Mouse (Mus musculus): ENCODE results near the gene Rnf151.
"Not testable (repeated sequence)": the region's sequence is repeated elsewhere in the genome, so short reads cannot be mapped to it uniquely, and the experiment has no call there.

Gene Rnf151

GRCm38 (mm10) chr17:24732233-24732935 is 14.5 kb upstream of the Rnf151 start:
- DNase-seq (ENCODE audit: low read depth, low spot score), result no peak

- no peak for DNase-seq (ENCODE audit: low read depth, low spot score)
Measured at GRCm38 (mm10) chr17:24730787-24731186, 12.9 kb upstream of the Rnf151 start.

DNA sequence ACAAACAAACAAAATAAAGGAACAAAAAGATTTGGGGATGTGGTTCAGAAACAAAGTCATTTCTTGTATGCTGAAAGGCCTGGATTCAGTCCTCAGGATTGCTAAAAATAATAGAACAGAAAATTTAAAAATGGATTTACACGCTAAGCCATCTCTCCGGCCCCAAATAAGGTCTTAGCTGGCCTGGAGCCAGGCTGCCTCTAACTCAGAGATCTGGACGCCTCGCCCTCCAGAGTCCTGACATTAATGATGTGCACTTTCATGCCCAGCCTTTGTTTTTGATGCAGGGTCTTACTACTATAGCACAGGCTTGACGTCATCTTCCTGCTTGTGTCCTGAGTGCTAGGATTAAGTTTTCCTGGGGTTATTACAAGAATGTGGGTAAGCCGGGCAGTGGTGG is 11.2 kb upstream of the Rnf151 start:
- no peak for DNase-seq (ENCODE audit: low read depth, low spot score)

GRCm38 (mm10) chr17:24728184-24728583 is 10.3 kb upstream of the Rnf151 start:
- DNase-seq (ENCODE audit: low read depth, low spot score), result no peak

DNA sequence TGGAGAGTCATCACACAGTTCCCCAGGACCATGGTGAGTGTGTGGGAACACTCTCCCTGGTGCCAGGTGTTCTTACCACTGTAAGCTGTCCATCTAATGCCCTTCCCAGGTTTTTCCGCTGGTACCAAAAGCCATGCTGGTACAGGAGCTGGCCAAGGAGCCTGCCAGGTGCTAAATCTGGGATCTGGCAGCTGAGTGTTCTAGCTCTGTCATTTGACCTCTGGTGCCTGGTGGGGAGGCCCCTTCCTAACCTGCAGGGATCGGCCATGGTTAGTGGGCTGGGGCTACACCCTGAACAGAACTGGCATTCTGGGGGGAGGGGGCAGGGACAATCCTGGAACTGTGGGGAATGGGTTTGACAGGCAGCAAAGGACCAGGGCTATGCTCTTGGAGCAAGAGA is 9.8 kb upstream of the Rnf151 start, which contains the start of gene Rpl3l:
Gene Rpl3l, plus strand, starts transcription at position 203 of the 400 bp plus-strand sequence.
- DNase-seq (ENCODE audit: low read depth, low spot score), result no peak

DNA sequence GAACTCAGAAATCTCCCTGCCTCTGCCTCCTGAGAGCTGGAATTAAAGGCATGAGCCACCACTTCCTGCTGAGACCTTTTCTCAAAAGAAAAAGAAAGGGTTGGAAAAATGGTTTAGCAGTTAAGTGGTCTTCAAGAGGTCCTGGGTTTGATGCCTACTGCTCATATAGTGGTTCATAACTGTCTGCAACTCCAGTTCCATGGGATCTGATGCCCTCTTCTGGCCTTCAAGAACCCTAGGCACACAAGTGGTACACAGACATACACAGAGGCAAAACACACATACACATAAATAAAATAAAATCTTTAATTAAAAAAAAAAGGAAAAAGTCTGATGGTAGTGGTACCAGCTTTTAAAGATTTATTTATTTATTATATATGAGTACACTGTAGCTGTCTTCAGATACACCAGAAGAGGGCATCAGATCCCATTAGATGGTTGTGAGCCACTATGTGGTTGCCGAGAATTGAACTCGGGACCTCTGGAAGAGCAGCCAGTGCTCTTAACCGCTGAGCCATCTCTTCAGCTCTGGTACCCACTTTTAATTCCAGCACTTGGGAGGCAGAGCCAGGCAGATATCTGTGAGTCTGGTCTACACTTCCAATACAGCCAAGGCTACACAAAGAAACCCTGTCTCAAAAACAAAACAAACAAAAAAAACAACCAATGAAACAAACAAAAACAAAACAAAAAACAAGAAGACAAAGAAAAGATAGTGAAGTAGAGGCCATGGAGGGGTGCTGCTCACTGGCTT is 8.0 kb upstream of the Rnf151 start:
- no peak for DNase-seq (ENCODE audit: low read depth, low spot score)

- peak; percentile 92 for DNase-seq (ENCODE audit: low read depth, low spot score)
Measured at GRCm38 (mm10) chr17:24724184-24724583, 6.3 kb upstream of the Rnf151 start, which contains the start of gene Ndufb10. Ndufb10 (minus strand) TSS chr17:24724478.

GRCm38 (mm10) chr17:24723881-24724180 is 6.0 kb upstream of the Rnf151 start:
- DNase-seq (ENCODE audit: low read depth, low spot score), result no peak

- DNase-seq (ENCODE audit: low read depth, low spot score), result no peak
Measured at GRCm38 (mm10) chr17:24723122-24723880, 5.4 kb upstream of the Rnf151 start.

- DNase-seq (ENCODE audit: low read depth, low spot score), result no peak
Measured at GRCm38 (mm10) chr17:24722220-24722924, 4.5 kb upstream of the Rnf151 start.

- DNase-seq (ENCODE audit: low read depth, low spot score), result not testable (repeated sequence)
Measured at GRCm38 (mm10) chr17:24721383-24721955, 3.6 kb upstream of the Rnf151 start.

- not testable (repeated sequence) for DNase-seq (ENCODE audit: low read depth, low spot score)
Measured at GRCm38 (mm10) chr17:24720616-24721015, 2.8 kb upstream of the Rnf151 start.

- peak; percentile 97 for DNase-seq (ENCODE audit: low read depth, low spot score)
Measured at GRCm38 (mm10) chr17:24719494-24720222, 1.8 kb upstream of the Rnf151 start.

- not testable (repeated sequence) for DNase-seq (ENCODE audit: low read depth, low spot score)
Measured at GRCm38 (mm10) chr17:24718938-24719337, 1.1 kb upstream of the Rnf151 start.

DNA sequence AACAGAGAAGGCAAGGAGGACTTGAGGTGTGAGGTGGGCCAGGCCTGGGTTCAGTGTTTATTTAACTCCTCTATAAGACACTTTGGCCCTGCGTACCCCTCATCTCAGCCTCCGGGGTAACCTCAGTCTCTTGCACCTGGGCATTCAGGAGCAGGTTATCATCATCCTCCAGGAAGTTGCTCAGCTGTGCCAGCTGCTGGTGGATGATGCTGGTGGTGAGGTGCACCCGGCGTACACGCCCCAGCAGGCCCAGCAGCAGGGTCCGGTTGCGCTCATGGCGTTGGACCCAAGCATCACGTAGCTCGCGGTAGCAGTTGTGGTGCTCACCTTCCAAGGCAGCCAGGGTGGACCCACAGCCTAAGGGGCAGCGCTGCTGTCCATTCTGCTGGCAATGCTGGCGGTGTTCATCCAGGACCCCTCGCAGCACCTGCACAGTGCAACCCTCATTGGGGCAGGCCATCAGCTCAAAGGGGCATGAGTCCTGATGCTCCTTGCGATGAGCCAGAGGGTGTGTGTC is 1.6 kb downstream of the Rnf151 start:
- no peak for DNase-seq (ENCODE audit: low read depth, low spot score)

- DNase-seq (ENCODE audit: low read depth, low spot score), result no peak
Measured at GRCm38 (mm10) chr17:24715556-24715955, 2.3 kb downstream of the Rnf151 start.

DNA sequence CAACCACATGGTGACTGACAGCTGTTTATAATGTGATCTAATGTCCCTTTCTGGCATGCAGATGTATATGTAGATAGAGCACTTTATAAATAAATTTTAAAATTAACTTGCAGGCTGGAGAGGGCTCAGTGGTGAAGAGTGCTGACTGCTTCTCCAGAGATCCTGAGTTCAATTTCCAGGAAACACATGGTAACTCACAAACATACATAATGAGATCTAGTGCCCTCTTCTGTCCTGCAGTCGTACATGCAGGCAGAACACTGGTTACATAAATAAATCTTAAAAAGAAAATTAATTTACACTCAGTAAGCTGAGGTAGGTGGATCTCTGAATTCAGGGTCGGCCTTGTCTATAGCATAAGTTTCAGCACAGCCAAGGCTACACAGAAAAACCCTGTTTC is 9.2 kb downstream of the Rnf151 start:
- no peak for DNase-seq (ENCODE audit: low read depth, low spot score)

DNA sequence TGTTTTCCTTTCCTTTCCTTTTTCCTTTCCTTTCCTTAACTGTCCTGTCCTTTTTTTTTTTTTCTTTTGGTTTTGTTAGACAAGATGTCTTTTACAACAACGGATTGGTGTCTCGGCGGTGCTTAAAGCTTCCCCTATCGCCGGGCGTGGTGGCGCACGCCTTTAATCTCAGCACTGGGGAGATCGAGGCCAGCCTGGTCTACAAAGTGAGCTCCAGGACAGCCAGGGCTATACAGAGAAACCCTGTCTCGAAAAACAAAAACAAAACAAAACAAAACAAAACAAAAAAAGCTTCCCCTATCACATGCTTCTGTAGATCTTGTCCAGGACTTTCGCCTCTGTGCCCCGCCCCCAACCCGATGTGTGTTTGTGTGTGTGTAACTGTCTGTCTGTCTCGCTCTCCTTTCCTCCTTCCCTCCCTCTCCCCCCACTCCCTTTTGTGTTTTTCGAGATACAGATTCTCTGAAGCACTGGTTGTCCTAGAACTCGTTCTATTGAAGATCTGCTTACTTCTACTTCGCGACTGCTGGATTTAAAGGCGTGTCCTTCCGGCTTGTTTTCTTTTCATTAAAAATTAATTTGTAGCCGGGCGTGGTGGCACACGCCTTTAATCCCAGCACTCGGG is 9.9 kb downstream of the Rnf151 start:
- DNase-seq (ENCODE audit: low read depth, low spot score), result no peak

- DNase-seq (ENCODE audit: low read depth, low spot score), result peak; percentile 90
Measured at GRCm38 (mm10) chr17:24706982-24707800, 10.7 kb downstream of the Rnf151 start, which contains the start of gene Tbl3. Tbl3 (minus strand) TSS chr17:24707660.
